Mouse (Mus musculus) urinary bladder, postnatal 10 days (tissue): Measurements from ENCODE around the gene Pwwp2b.

Source experiments
- DNase-seq: peaks from one replicate; pipeline ENCODE4 v3.0.0; 2022; ENCODE audit warnings: low spot score

Gene Pwwp2b

GRCm38 (mm10) chr7:139300423-139300822, 52.1 kb downstream of the Pwwp2b start:
- no peak for DNase-seq

GRCm38 (mm10) chr7:139301505-139301904, 53.2 kb downstream of the Pwwp2b start:
- no peak for DNase-seq

- DNase-seq: no peak
These were observed 54.0 kb downstream of the Pwwp2b start for GRCm38 (mm10) chr7:139302314-139302713.

GRCm38 (mm10) chr7:139303280-139304011, 55.2 kb downstream of the Pwwp2b start:
- DNase-seq: peak; percentile 81

GRCm38 (mm10) chr7:139304322-139304721, 56.0 kb downstream of the Pwwp2b start:
- no peak for DNase-seq

GRCm38 (mm10) chr7:139307056-139307455, 58.8 kb downstream of the Pwwp2b start:
- no peak for DNase-seq

GRCm38 (mm10) chr7:139308140-139308895, 60.0 kb downstream of the Pwwp2b start:
- DNase-seq: no peak

GRCm38 (mm10) chr7:139309106-139309505, 60.8 kb downstream of the Pwwp2b start:
- DNase-seq: no peak

- no peak for DNase-seq
These were observed 62.2 kb downstream of the Pwwp2b start for GRCm38 (mm10) chr7:139310487-139310951.

- no peak for DNase-seq
These were observed 64.4 kb downstream of the Pwwp2b start for GRCm38 (mm10) chr7:139312686-139313085.

GRCm38 (mm10) chr7:139313413-139313812, 65.1 kb downstream of the Pwwp2b start:
- DNase-seq: no peak

- DNase-seq: no peak
These were observed 66.4 kb downstream of the Pwwp2b start for GRCm38 (mm10) chr7:139314716-139315115.

- DNase-seq: no peak
These were observed 70.7 kb downstream of the Pwwp2b start for GRCm38 (mm10) chr7:139319006-139319411.
